Mouse (Mus musculus) embryonic fibroblast, embryonic 13.5 days (primary cell): ENCODE data around the gene Usp6nl.

Source experiments
- CTCF ChIP-seq: IDR thresholded peaks from 2 replicates; pipeline ENCODE4 v1.5.1; 2011; ENCODE audit warnings: mild to moderate bottlenecking, control low read depth, low read length, moderate library complexity, borderline replicate concordance; ENCODE audit not compliant: insufficient read depth
- POLR2A ChIP-seq: IDR thresholded peaks from 2 replicates; pipeline ENCODE4 v1.6.1; 2011; ENCODE audit warnings: low read depth, mild to moderate bottlenecking, control low read depth, low read length, moderate library complexity

DNA sequence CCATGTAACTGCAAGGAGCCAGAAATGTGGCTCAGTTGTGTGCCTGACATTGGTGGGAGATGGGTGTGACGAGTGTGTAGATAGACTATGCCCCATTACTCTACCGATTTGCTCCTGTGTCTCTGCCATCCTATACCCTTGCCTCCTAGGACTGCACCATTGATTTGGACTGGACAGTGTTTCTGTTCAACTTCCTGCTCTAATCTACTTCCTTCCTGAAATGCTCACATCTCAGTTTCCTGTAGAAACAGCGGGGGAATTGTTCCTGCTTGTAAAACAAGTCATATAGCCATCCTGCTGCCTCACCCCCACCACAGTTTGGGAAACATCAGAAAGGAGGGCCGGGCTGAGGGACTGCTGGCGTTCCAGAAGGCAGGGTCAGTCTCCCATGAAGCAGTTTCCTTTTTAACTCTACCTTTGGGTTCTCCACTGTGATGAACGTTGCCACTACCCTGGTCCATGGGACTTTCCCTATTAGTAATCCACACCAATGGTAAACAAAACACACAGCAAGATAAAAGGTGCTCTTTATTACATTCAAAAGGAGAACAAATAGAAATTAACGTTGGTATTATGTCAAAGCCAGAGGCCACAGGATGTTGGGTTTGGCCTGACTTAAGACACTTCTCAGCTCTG lies 27.4 kb upstream of the Usp6nl start:
- TF ChIP-seq CTCF (no peak), POLR2A (no peak)
